24 mouse cellular contexts compared by ENCODE assay signal in genomic region chr4:102521434-102521833, GRCm38 (mm10).
DNase-seq lines count a peak whose midpoint lies in the region; ATAC-seq lines count a peak whose summit lies in the region.
"Had no signal": no experiment of that assay in that cellular context is flagged by ENCODE, and none has a peak within 500 bp of the region (broad histone marks: within the 10 kb centered on the region; RNA-seq: fewer than 3 reads in every experiment).

No protein-coding gene starts in this region.

- H3K27ac ChIP-seq in forebrain, embryonic 13.5 days, result no peak overlapping the region
- no peak overlapping the region for H3K27ac ChIP-seq in forebrain, embryonic 11.5 days (ENCODE audit: low read depth, low read length)
- H3K27ac ChIP-seq in neural tube, embryonic 12.5 days, result no peak overlapping the region
- no peak overlapping the region for H3K27ac ChIP-seq in neural tube, embryonic 15.5 days (replicated peaks)
- no peak overlapping the region for H3K27ac ChIP-seq in hindbrain, embryonic 14.5 days
- H3K27ac ChIP-seq: embryonic facial prominence, embryonic 13.5 days; embryonic facial prominence, embryonic 15.5 days; forebrain, embryonic 10.5 days had no signal

- peaks cover 19% of the 10 kb centered on the region for H3K4me1 ChIP-seq in forebrain, embryonic 13.5 days
- no peaks in the 10 kb centered on the region for H3K4me1 ChIP-seq in forebrain, embryonic 11.5 days (replicated peaks; ENCODE audit: control insufficient read depth, insufficient read depth, low read length)
- H3K4me1 ChIP-seq in neural tube, embryonic 12.5 days, result no peaks in the 10 kb centered on the region
- H3K4me1 ChIP-seq in neural tube, embryonic 15.5 days, result no peaks in the 10 kb centered on the region
- H3K4me1 ChIP-seq in hindbrain, embryonic 14.5 days (replicated peaks; ENCODE audit: control insufficient read depth, insufficient read depth, low read length), result no peaks in the 10 kb centered on the region
- H3K4me1 ChIP-seq: embryonic facial prominence, embryonic 15.5 days had no signal

- H3K27me3 ChIP-seq in forebrain, embryonic 13.5 days, result no peaks in the 10 kb centered on the region
- H3K27me3 ChIP-seq in forebrain, embryonic 11.5 days (ENCODE audit: control insufficient read depth, insufficient read depth, low read length), result no peaks in the 10 kb centered on the region
- no peaks in the 10 kb centered on the region for H3K27me3 ChIP-seq in neural tube, embryonic 12.5 days (replicated peaks)
- H3K27me3 ChIP-seq in neural tube, embryonic 15.5 days (replicated peaks), result no peaks in the 10 kb centered on the region
- H3K27me3 ChIP-seq in hindbrain, embryonic 14.5 days (ENCODE audit: control insufficient read depth, insufficient read depth, low read length), result no peaks in the 10 kb centered on the region
- H3K27me3 ChIP-seq: embryonic facial prominence, embryonic 13.5 days; embryonic facial prominence, embryonic 15.5 days; Patski had no signal

- 59% methylated on average over 6 of the region's 6 CpGs for WGBS in forebrain, embryonic 13.5 days
- WGBS in forebrain, embryonic 11.5 days, result 71% methylated on average over 6 of the region's 6 CpGs
- WGBS in neural tube, embryonic 12.5 days, result 77% methylated on average over 6 of the region's 6 CpGs
- WGBS in neural tube, embryonic 15.5 days, result 72% methylated on average over 6 of the region's 6 CpGs
- WGBS in hindbrain, embryonic 14.5 days, result 73% methylated on average over 6 of the region's 6 CpGs

- H3K9me3 ChIP-seq in forebrain, embryonic 13.5 days (replicated peaks), result no peaks in the 10 kb centered on the region
- H3K9me3 ChIP-seq in forebrain, embryonic 11.5 days (ENCODE audit: control insufficient read depth, low read length), result no peaks in the 10 kb centered on the region
- H3K9me3 ChIP-seq in neural tube, embryonic 12.5 days, result no peaks in the 10 kb centered on the region
- no peaks in the 10 kb centered on the region for H3K9me3 ChIP-seq in neural tube, embryonic 15.5 days (replicated peaks)
- H3K9me3 ChIP-seq in hindbrain, embryonic 14.5 days (ENCODE audit: control insufficient read depth, low read length), result no peaks in the 10 kb centered on the region
- H3K9me3 ChIP-seq: embryonic facial prominence, embryonic 13.5 days; embryonic facial prominence, embryonic 15.5 days; forebrain, embryonic 10.5 days had no signal

- DNase-seq in forebrain, embryonic 11.5 days (ENCODE audit: low spot score), result no peak
- DNase-seq in frontal cortex, postnatal 14 days (ENCODE audit: low spot score in 2 of 2), result no peak
- DNase-seq in brain, adult 2 months (ENCODE audit: low read depth, low spot score), result peak; percentile 50
- DNase-seq in hindbrain, embryonic 14.5 days (ENCODE audit: low spot score), result no peak
- DNase-seq: adrenal gland, adult 8-10 months; adrenal gland, postnatal 14 days; adrenal gland, postnatal 36 days; cerebellum, adult 11 months; cerebellum, adult 18-20 months; cerebellum, adult 8-10 months; cerebellum, adult 9-11 months; cerebellum, postnatal 14 days; cerebellum, postnatal 36 days; embryo, embryonic 11 days had no signal

- 0 out of 2 replicates have a peak, but pooled peaks have one; percentile 51 for ATAC-seq in forebrain, embryonic 13.5 days
- ATAC-seq in forebrain, embryonic 11.5 days (replicated peaks; ENCODE audit: low FRiP score), result no peak
- ATAC-seq in frontal cortex, adult (ENCODE audit: low TSS enrichment), result peak; percentile 69
- ATAC-seq in neural tube, embryonic 12.5 days (ENCODE audit: low FRiP score, low read depth), result 0 out of 2 replicates have a peak, but pooled peaks have one; percentile 4
- no peak for ATAC-seq in neural tube, embryonic 15.5 days (ENCODE audit: low FRiP score)
- no peak for ATAC-seq in hindbrain, embryonic 14.5 days (ENCODE audit: low FRiP score)
- ATAC-seq: forebrain, embryonic 16.5 days; Patski had no signal

- no peak overlapping the region for H3K4me3 ChIP-seq in forebrain, embryonic 13.5 days
- no peak overlapping the region for H3K4me3 ChIP-seq in forebrain, embryonic 11.5 days (ENCODE audit: low read depth, low read length)
- H3K4me3 ChIP-seq in neural tube, embryonic 12.5 days, result no peak overlapping the region
- H3K4me3 ChIP-seq in neural tube, embryonic 15.5 days (replicated peaks), result no peak overlapping the region
- no peak overlapping the region for H3K4me3 ChIP-seq in hindbrain, embryonic 14.5 days (replicated peaks; ENCODE audit: low read length)
- H3K4me3 ChIP-seq: embryonic facial prominence, embryonic 13.5 days; embryonic facial prominence, embryonic 15.5 days; erythroblast, embryonic 14.5 days; forebrain, embryonic 10.5 days had no signal

- H3K9ac ChIP-seq in forebrain, embryonic 13.5 days, result no peak overlapping the region
- no peak overlapping the region for H3K9ac ChIP-seq in forebrain, embryonic 11.5 days (ENCODE audit: low read length)
- no peak overlapping the region for H3K9ac ChIP-seq in neural tube, embryonic 12.5 days
- no peak overlapping the region for H3K9ac ChIP-seq in neural tube, embryonic 15.5 days (replicated peaks)
- no peak overlapping the region for H3K9ac ChIP-seq in hindbrain, embryonic 14.5 days
- H3K9ac ChIP-seq: embryonic facial prominence, embryonic 13.5 days; embryonic facial prominence, embryonic 15.5 days had no signal

- H3K4me2 ChIP-seq in forebrain, embryonic 13.5 days, result no peak overlapping the region
- no peak overlapping the region for H3K4me2 ChIP-seq in forebrain, embryonic 11.5 days (ENCODE audit: low read depth, low read length, severe bottlenecking)
- no peak overlapping the region for H3K4me2 ChIP-seq in neural tube, embryonic 12.5 days (replicated peaks)
- no peak overlapping the region for H3K4me2 ChIP-seq in neural tube, embryonic 15.5 days
- no peak overlapping the region for H3K4me2 ChIP-seq in hindbrain, embryonic 14.5 days (replicated peaks)
- H3K4me2 ChIP-seq: embryonic facial prominence, embryonic 13.5 days; embryonic facial prominence, embryonic 15.5 days had no signal

- no peaks in the 10 kb centered on the region for H3K36me3 ChIP-seq in forebrain, embryonic 13.5 days (ENCODE audit: poor library complexity, severe bottlenecking)
- H3K36me3 ChIP-seq in forebrain, embryonic 11.5 days (ENCODE audit: control insufficient read depth, insufficient read depth, low read length), result no peaks in the 10 kb centered on the region
- no peaks in the 10 kb centered on the region for H3K36me3 ChIP-seq in neural tube, embryonic 12.5 days
- H3K36me3 ChIP-seq in neural tube, embryonic 15.5 days, result no peaks in the 10 kb centered on the region
- no peaks in the 10 kb centered on the region for H3K36me3 ChIP-seq in hindbrain, embryonic 14.5 days (replicated peaks; ENCODE audit: control insufficient read depth, insufficient read depth)
- H3K36me3 ChIP-seq: embryonic facial prominence, embryonic 13.5 days; embryonic facial prominence, embryonic 15.5 days; forebrain, embryonic 10.5 days had no signal

Comparison
In these comparisons a context has a peak if more than half of its experiments do, and no peak if none do; other contexts are left out.
1. ATAC-seq: peak in forebrain, embryonic 13.5 days (single experiment), frontal cortex, adult (single experiment) and neural tube, embryonic 12.5 days (single experiment); none in forebrain, embryonic 11.5 days (single experiment), neural tube, embryonic 15.5 days (single experiment) and hindbrain, embryonic 14.5 days (single experiment).